Mouse (Mus musculus): ENCODE results near the gene Reg4.

Gene Reg4

DNA sequence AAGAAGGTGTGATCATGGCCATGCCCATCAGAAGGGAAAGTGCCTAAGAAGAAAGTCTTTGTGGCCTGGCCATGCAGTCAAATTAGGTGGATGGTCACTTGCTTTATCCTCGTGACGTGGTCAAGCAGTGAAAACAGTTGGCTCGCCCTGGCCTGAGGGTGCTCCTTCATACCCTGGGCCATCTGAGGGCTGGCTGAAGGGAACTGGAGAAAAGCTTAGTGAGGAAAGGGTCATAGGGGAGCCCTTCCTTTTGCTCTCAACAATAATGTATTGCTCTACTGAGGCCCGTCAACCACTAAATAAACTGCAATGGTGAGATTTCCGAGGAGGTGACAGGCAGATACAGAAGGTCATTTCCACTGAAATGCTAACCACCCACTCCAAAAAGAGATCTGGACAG lies 15.3 kb downstream of the Reg4 start:
- no peak for DNase-seq (ENCODE audit: low spot score)

DNA sequence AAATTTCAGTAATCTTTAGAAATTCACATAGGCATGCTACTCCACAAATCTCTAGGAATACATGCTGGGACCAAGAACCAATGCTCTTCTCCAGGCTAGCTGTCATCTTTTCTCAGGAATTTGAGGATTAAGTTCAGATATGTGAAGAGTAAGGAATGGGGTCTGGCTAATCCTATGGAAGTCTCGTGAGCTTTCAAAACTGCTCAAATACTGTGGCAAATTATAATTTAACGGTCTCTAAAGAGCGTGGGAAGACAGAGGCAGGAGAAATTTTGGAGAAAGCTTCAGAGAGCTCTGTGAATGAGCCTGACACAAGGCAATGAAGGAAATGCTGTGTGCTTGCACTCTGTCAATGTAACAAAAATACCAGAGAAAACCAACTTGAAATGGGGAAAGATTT lies 16.2 kb downstream of the Reg4 start:
- DNase-seq (ENCODE audit: low spot score): no peak

DNA sequence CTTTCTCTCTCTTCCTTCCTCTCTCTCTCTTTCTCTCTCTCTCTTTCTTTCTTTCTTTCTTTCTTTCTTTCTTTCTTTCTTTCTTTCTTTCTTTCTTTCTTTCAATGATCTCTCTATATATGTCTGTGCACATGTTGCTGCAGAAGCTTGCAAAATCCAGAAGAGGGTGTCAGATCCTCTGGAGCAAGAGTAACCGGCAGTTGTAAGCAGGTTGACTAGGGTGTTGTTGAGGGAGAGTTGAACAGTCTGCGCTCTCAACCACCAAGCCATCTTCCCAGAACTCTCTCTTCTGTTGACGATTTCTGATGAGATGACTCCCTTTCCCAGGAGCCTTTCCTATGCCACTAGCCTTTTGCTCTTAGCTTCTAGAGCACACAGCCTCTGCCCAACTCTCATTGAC lies 20.1 kb downstream of the Reg4 start:
- no peak for DNase-seq (ENCODE audit: low spot score)

DNA sequence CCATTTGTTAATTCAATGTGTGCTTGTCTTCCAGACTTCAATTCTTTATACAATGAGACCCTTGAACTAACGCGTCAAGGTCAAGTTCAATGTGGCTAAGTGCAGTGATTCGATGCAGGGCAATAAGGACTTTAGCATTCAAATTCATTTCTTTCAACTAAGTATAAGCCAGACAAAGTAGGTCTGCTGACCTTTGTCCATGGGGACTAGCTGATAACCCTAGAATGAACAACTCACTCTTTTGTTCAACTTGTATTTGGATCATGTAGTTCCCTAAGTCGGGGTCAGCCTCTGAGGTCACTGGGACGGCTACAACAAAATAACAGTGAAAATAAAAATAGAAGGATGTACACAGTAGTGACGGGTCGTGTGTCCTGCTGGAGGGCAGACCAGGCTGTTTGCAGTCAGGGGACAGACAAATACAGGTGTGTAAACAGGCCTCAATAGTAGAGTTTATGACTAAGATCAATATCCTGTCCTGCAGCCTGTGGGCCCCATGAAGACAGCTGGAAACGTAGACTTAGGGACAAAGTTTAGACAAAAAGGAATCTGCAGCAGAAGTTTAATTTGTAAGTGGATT lies 20.6 kb downstream of the Reg4 start:
- DNase-seq (ENCODE audit: low spot score): no peak

DNA sequence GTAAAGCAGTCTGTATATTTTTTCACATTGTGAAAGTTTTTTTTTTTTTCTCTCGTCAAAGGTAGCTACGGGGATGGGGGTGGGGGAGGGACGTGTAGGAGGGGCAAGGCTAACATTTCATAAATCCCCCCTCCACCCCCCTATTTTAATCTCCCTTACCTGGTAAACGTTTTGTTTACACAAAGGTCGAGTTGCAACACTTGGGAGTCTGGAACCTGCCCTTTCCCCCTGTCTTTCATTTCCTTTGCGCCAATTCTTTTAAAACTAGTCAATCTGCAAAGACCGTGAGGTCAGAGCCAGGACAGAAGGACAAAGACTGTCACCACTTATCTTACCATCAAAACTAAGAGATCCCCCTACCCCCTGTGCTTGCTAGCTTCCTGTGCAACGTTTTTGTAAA lies 23.9 kb downstream of the Reg4 start:
- no peak for DNase-seq (ENCODE audit: low spot score)

DNA sequence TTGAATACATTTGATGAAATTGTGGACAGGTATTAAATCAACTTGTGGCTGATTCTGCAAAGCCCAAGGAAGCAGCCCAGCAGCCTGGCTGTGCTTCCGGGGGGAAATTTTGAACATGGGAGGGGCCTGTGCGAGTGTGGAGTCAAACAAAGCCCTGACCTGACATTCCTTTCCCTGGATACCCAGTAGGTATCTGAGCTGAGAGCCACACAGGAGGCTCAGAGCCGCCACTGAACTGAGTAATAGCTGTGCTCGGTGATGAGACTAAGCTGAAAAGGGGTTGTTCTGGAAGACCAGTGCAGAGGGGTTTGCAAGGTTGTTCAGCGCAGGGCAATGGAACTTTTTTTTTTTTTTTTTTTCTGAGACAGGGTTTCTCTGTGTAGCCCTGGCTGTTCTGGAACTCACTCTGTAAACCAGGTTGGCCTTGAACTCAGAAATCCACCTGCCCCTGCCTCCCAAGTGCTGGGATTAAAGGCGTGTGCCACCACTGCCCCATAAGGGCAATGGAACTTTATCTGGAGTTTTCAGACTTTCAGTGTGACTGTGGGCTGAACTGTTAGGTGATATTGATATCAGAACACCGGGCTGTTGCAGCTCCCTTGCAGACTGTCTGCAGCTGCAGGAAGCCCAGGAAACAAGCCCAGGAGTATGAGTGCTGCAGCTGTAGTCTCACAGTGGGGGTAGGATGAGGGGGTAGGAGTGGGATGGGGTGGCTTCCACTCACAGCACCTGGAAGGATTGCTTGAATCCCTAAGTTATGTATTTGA lies 25.2 kb downstream of the Reg4 start:
- DNase-seq (ENCODE audit: low spot score): no peak

DNA sequence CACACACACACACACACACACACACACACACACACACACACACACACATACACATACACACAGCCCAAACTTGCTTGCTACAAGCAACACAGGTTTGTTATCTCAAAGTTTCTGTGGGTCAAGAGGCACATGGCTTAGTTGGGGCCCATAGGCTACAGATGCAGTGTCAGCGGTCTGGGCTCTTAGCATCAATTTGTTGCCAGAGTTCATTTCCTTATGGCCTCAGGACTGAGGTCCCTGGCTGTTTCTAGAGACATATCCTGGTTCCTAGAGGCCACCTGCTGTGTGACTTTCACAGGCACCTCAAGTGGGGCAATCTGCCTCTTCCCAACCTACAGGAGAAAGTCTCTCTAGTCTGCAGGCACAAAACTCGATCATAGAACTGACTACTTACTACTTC lies 27.4 kb downstream of the Reg4 start:
- no peak for DNase-seq (ENCODE audit: low spot score)

DNA sequence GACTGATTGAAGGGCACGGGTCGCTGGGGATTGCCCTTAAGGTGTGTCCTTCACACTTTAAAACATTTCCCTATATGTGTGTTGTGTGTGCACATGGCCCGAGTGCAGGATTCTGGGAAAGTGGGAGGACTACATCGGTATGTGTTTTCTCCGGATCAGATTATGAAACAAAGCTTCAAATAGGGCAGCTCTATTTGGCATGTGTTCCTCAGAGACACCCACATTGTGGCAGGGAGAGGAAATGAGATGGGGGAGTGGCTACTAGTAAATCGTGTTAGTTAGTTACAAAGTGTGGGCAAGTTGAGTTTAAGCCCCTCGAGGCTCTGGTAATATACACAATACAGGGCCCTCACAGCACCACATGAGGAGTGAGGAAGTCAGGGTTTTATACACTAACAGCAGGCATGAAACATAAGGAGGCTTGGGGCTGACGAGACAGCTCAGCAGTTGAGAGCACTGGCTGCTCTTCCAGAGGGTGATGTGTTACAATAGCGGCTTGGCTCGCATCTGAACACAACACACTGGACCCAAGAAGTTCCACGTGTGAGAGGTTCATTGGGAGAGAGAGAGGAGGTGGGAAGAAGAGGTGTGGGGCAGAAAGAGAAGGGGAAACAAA lies 28.0 kb downstream of the Reg4 start:
- no peak for DNase-seq (ENCODE audit: low spot score)

DNA sequence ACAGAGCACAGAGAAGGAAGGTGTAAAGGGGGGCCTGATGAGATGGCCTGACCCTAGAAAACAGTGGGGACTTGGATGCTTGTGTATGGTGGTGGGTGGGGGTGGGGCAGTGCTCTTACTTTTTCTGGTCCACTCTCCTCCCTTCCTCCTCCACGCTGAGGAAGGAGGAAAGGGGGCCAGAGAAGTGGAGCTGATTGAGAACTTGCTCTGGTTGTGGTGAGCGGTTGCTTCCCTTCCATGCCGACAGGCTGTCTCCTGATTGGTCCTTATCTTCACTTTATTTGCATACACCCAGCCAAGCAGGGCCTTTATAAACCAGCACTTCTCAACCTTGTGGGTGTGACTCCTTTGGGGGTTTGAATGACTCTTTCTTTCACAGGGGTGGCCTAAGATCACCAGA lies 32.1 kb downstream of the Reg4 start:
- DNase-seq (ENCODE audit: low spot score): no peak

DNA sequence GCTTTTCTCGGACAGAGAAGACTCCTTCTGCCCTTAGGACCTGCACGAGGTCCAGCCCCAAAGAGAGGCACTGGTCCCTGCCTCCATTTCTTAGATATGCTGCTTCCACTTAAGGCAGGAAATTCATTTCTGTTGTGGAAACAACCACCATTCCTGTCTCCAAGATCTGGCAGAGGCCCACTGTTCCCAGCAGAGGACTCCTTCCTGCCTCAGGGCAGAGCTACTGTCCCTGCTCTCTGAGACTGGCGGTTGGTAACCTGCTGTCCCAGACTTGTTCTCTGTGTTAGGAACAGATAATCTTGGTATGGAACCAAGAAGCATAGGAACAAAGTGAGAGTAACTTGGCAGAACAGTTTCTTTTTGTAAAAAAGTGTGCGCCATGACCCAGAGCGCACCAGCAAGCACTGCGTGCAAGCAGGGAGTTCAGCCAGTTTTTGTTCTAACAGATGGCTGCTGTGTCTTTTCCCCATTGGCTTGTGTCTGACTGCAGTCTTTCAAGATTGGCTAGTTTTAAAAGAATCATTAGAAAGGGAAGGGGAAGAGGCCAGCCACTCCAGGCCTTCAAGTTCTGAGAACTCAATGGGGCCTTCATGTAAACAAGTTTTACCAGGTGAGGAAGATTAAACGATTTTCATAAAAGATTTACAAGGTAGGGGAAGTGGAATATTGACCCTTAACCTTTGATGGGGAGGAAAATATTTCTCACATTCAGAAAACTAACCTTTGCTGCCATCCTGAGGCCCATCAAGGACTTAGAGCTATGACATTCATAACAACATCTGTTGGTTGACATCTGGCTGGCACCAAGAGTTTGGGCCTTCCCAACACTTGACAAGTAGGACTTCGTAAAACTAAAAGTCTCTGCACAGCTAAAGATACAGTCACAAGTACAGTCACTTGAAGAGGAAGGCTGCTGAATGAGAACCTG lies 33.0 kb downstream of the Reg4 start:
- no peak for DNase-seq (ENCODE audit: low spot score)

DNA sequence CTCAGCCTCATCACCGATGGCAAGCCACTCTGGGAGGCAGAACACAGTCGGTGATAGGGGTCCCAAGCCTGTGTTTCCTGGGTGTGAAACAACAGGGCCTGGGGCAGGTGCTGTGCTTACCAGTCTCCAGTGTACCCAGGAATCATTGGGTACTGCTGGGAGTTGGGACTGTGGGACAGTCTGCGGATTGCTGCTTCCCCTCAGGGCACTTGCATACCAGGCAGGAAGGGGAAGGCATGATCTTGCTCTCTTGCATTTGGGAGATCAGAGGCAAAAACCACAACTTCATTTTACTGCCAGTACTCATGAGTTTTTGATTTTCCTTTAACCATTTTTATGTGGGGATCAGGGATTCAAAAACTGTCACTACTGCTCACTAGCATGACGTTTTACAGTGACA lies 36.8 kb downstream of the Reg4 start:
- DNase-seq (ENCODE audit: low spot score): no peak

DNA sequence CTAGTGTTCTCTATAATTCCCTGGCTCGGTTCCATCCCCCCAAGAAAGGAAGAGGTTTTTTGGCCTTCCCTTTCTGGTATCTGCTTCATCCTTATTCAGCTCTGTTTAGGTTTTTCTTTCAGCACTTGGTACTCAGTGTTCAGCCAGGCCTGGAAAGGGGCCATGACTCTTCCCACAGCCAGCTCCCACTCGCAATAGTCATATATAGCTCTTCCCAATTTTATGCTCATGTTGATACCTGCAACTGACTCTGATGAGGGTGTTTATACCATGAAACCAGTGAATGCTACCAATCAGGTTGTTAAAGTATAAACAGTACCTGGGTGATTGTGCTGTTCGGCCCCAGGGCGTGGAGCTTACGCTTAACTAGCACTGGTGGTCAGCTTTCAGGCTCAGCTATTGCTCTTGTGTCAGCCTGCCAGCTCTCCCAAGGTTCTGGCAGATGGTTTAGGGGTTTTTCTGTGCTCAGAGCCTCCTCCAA lies 37.4 kb downstream of the Reg4 start:
- peak; percentile 60 for DNase-seq (ENCODE audit: low spot score)

DNA sequence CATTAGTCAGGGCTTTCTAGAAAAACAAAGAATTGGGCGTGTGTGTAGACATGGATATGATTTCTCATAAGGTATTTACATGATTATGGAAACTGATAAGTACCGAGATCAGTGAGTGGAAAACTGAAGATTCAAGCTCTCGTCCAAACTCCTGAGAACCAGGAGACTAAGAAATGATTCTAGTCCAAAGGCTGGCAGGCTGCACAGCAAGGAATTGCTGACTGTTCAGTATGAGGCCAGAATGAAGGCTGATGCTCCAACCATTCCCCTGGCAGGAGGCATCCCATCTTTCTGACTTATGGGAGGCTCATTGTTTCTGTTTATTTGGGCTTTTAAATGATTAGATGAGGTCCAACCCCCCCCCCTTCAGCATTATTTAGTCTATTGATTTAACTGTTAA lies 38.6 kb downstream of the Reg4 start:
- DNase-seq (ENCODE audit: low spot score): no peak

DNA sequence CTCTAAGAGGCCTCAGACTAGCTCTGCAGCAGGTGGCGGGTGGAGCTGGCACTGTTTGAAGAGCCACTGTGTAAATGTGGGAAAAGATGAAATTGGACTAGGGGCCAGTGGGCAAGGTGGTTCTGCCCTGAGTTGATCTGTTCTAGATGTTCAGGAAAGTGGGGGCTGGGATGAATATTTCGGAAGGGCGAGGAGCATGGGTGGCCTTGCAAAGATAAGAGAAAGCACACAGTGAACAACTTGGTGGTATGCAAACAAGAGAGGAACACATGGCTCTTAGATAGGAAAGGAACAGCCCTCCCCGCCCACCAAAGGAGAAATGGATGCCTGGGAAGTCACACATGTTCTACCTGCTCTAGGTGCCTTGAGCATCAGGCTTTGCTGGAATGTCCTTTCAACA lies 39.5 kb downstream of the Reg4 start:
- no peak for DNase-seq (ENCODE audit: low spot score)

DNA sequence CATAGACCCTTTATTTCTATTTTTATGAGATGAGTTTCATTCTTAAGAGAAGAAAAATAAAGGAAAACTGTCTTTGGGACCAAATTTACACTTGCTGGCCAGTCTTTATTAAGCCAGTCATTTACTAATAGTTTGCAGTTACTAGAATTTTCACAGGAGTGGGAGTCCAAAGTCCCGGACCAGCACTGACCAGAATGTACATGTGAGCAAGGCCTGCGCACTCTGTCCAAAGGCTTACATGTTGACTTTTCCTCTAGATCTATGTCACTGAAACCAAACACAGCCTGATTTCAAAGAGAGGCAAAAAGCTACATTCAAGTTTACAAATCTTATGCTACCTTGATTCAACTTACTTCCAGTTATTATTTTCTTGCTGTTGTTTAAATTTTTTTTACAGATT lies 40.2 kb downstream of the Reg4 start:
- DNase-seq (ENCODE audit: low spot score): no peak

DNA sequence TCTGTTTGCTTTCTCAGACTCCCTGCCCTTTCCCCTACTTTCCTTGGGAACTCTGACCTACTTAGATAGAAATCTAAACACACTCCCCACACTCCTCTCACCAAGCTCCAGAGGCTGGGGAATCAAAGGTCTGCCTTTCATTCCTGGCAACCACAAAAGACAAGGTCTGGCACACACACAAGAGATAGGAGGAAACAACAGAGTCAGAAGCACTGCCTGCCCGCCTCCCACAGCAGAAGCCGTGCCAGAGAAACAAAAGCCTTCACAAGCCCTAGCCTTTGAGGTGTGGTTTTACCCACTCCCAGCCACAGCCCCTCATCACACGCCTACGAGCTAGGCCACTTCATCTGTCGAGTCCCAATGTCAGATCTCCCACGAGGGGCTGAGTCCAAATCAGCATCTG lies 45.3 kb downstream of the Reg4 start:
- DNase-seq (ENCODE audit: low spot score): peak; percentile 64

DNA sequence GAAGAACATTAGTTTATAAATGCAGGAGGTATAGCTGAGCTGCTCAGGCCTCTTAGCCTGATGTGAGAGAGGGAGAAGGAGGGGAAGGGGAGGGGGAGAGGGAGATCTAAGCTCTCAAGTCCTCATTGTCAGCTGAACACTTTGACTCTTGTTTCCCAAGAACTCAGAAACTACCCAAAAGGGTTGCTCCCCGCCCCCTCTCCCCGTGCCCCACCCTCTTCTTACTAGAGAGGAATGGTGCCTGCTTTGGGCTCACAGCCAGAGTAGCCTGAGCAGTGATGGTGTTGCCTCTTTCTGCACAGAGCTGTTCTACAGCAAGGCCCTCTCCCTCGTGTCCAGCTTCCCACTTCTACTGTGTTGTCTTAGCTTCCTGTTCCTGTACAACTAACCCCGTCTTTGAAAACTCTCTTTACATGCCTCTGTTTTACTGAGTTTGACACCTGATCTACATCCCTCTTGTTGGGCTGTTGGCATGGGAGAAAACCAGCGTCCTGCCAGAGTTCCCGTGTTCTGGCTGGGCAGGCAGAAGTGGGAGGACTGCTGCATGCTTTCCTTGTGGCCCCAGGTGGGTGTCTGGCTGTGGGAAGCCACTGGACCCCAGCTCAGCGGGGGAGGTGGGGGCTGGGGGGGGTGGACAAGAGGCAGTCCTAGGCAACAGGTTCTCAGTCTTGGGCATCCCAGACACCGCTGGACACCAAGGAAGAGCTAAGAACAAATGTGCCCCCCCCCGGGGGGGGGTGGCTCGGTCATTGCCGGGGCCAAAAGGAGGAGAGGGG lies 51.9 kb downstream of the Reg4 start:
- DNase-seq (ENCODE audit: low spot score): no peak

DNA sequence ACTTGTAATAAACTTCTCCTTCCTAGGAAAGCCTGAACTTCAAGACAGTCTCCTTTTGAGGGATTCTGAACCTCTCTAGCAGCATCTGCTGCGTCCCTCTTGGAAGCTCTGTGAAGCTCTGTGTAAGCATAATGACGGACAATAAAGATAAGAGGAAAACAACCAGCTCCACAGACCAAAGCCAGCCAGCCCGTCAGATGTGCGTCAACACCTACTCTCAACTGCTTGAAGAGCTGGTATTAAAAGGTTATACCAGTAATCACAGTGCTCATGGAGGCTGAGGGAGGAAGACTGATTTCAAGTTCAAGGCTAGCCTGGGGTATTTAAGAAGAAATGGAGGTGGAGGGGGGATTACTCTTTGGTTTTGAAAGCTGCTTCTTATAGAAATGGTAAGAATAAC lies 57.7 kb downstream of the Reg4 start:
- DNase-seq (ENCODE audit: low spot score): no peak

DNA sequence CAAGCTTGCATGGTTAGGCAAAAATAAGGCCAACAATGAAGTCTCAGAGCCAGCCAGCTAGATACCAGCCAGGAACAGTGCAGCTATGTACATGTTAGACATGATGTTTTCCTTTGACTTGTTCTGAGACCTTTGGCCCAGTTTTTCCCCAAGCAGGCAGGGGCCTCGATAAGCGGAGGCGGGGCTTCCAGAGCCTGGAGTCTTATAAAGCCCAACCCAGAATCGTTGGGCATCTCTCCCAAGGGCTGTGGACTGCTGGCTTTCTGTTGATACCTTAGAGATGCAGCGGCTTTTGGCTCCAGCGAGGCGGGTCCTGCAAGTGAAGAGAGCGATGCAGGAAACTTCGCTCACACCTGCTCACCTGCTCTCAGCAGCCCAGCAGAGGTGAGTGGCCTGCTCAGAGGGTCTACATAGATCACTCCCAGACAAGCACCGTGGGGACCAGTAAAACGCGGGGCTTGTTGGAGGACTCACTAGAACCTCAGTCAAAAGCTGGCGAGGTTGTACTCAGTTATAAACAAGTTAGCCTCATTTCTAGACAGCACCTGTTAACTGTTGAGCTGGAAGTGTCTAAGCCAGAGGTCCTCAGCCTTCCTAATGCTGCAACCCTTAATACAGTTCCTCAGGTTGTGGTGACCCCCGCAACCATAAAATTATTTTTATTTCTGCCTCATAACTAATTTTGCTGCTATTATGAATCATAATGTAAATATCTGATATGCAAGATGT lies 58.4 kb downstream of the Reg4 start, which contains the start of gene Hmgcs2:
Hmgcs2 (plus strand) TSS at position 232 of the 729 bp plus-strand sequence.
- DNase-seq (ENCODE audit: low spot score): peak; percentile 86

DNA sequence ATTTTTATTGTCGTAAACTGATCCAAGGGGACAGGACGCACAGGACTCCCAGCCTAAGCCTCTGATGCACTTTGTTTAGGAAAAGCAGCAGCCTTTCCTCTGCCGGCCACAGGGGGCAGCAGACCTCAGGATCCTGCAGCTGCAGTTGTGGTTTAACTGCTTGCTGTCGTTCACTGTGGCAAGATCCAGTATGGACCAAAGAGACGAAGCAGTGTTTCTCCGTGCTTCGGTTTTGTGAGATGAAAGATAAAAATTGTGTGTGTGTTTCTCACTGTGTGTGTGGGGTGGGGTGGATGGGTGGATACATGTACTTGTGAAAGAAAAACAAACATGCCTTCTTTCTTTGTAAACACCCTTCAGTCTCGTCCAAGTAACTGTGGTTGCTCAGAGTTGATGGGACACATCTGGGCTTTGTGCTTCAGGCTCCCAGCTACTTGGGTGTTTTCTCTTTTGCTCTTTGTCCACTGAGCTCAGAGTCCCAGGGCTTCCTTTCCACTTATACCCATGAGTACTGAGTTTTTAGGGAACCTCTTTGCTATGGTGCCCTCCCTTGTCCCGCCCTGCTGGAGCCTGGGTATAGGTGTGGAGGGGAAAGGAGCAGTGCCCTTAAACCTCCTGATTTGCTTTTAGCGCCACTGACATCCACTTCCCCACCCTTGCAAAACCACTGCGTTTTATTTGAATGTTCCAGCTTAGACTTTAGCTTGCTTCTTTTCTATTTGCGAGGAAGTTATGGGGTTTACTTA lies 59.1 kb downstream of the Reg4 start:
- DNase-seq (ENCODE audit: low spot score): peak; percentile 65

Measured in ovary, postnatal 36 days (tissue).